Mouse (Mus musculus): ENCODE measurements around the gene P3h1.
"Not testable (repeated sequence)": the region's sequence is repeated elsewhere in the genome, so short reads cannot be mapped to it uniquely, and the experiment has no call there.

The P3h1 gene

GRCm38 (mm10) chr4:119275226-119275625 lies 42.5 kb downstream of the P3h1 start:
- DNase-seq (ENCODE audit: low spot score): no peak

- DNase-seq (ENCODE audit: low spot score): no peak
Observed at GRCm38 (mm10) chr4:119275726-119276125, 43.0 kb downstream of the P3h1 start.

- not testable (repeated sequence) for DNase-seq (ENCODE audit: low spot score)
Observed at GRCm38 (mm10) chr4:119278784-119279183, 46.1 kb downstream of the P3h1 start.

GRCm38 (mm10) chr4:119284861-119285260 lies 52.1 kb downstream of the P3h1 start:
- no peak for DNase-seq (ENCODE audit: low spot score)

GRCm38 (mm10) chr4:119285336-119285735 lies 52.6 kb downstream of the P3h1 start:
- no peak for DNase-seq (ENCODE audit: low spot score)

GRCm38 (mm10) chr4:119291921-119292320 lies 59.2 kb downstream of the P3h1 start:
- no peak for DNase-seq (ENCODE audit: low spot score)

- peak; percentile 73 for DNase-seq (ENCODE audit: low spot score)
Observed at GRCm38 (mm10) chr4:119292771-119293573, 60.3 kb downstream of the P3h1 start.

GRCm38 (mm10) chr4:119293574-119294258 lies 61.0 kb downstream of the P3h1 start:
- DNase-seq (ENCODE audit: low spot score): no peak

- peak; percentile 99 for DNase-seq (ENCODE audit: low spot score)
Observed at GRCm38 (mm10) chr4:119294415-119295133, 61.9 kb downstream of the P3h1 start, which contains the start of gene Ybx1. TSS of gene Ybx1 (minus strand) at chr4:119294604.

GRCm38 (mm10) chr4:119295134-119295453 lies 62.4 kb downstream of the P3h1 start:
- peak; percentile 14 for DNase-seq (ENCODE audit: low spot score)

- no peak for DNase-seq (ENCODE audit: low spot score)
Observed at GRCm38 (mm10) chr4:119297361-119297760, 64.6 kb downstream of the P3h1 start.
